Mouse (Mus musculus): ENCODE data around the gene Prss36. TPM values are rescaled to one million over a fixed set of nuclear protein-coding genes. Genes with fewer than 3 reads are reported as not detected.

The Prss36 gene
- polyA plus RNA-seq (2012; ENCODE audit: low replicate concordance), result 2.3 and 7.5 TPM in 2 replicates

DNA sequence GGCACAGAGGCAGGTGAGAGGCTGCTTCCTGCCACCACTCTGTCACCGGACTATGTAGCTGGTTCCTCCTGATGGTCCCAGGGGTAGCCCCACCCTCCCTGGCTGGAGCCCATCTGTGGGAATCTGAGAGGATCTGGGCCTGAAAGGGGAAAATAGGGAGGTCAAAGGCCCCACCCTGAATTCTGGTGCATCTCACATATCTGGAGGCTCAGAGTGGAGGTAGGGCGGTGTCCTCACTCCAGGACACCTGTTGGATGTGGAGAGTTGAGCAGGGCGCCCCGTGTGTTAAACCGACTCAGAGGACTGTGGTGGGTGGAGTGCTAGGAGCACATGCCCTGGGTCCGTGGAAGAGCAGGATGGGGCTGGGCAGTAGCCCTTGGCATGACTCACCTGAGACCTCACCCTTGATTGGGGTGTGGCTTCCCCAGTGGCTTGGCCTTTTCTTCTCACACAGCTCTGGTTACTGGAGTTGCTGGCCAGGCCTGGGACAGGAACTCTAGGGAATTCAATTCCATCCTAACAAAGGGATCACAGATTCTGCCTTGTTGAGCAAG, at the start of gene Prss36:
TSS of gene Prss36 (minus strand) at position 256 of the 554 bp plus-strand sequence.

DNA sequence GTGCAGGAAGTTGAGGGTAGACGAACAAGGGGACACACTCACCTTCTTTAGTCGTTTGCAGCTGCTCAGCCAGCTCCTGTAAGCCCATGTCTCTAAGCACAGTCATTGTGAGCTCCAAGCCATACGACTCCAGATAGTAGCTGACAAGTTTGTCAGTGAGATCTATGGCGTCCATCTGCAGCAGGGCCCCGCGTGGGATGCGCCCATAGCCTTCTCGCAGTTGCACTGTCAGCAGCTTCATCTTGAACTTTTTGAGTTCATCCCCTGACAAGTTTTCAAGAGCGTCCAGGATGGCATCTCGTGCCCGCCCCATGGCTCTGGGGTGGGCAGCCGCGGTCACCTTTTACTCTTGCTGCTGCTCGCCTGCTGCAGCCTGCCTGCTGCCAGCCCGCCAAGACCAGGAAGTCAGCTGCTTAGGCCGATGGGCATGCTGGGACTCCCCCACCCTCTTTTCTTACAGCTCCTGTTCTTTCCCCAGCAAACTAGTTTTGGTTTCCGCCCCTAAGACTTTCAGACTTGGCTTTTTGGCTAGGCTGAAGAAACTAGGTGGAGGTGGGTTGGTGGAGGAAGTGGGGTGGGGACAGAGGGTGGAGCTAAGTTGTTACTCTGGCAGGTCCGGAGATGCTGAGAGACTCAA, 46.9 kb upstream of the Prss36 start, which contains the start of gene Pycard:
TSS of gene Pycard (minus strand) at position 527 of the 637 bp plus-strand sequence.

DNA sequence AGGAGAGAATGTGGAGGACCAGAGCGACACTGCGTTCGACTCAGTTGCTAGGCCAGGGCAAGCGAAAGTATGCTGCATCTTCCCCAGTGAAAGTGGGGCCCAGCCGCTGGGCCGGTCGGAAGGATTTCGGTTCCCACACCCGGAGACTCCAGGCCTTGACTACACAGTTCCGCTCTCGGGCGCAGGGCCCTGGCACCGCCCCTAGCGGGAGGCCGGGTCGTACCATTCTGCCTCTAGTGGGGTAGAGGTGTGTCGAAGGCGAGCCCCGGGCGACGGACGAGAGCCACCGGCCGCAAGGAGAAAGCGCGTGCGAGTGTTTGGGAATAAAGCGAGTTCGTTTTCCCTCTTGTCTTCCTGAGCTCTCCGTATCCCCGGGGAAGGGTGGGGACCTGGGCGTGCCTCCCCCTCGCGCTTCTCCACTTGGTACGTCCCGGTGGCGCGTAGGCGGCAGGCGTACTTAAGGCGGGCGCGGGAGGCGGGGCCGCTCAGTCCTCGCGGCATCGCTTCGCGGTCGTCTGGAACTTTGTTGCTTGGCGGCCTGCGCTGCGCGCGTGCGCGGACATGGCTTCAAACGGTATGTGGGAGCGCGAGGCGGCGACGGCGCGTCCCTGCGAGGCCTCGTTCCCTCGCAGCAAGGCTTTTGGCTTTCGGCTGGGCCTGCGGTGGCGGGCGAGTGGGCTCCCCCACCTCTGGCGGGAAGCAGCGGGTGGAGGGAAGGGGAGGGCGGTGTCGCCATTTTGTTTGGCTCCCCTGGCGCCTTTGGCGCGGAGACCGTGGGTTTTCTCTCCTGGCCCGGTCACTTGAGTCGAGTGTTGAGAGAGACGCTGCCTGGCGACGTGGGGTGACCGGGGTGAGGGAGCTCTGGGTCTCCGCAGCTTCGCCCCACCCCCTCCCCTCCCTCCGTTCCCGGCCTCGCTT, 20.7 kb upstream of the Prss36 start, which contains the start of gene Fus:
TSS of gene Fus (plus strand) at position 454 of the 918 bp plus-strand sequence.

DNA sequence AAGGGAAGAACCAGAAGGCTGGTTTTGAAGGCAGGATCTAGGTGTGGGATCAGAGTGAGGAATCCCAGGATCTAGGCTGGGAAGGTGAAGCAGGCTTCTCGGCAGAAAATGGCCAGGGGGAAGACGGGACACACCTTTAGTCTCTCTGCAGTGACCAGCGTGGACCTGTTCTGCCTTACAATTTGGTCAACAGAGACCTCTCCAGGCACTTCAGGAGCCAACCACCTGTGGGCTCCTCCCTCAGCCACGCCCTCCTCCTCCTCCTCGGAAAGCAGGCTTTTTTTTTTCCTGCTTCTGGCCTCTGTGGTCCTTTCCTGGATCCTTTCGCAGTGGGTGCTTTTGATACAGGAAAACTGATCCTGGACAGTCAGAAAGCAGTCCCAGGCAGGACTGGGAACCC, 16.6 kb downstream of the Prss36 start, which contains the start of gene Prss8:
TSS of gene Prss8 (minus strand) at position 182 of the 400 bp plus-strand sequence.

DNA sequence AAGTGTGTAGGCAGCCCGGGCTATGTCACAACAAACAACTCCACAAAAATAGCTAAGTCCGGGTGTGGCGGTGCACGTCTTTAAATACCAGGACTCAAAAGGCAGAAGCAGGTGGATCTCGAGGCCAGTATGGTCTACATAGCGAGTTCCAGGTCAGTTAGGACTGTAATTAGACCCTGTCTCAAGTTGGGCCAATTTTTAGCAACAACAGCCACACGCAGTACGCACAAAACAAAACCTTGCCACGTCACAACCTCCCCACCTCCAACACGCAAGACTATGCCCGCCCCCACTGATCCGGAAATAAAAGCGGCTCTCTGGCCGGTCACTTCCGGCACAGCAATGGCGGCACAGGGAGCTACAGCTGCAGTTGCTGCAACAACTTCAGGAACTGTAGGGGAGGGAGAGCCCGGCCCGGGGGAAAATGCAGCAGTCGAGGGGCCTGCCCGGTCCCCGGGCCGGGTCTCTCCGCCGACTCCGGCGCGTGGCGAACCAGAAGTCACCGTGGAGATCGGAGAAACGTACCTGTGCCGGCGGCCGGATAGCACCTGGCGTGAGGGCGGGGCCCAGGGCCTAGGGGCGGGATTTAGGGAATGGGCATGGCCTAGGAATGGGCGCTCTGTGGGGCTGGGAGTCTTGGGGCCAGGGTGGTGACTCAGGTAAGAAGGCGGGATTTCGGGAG, 34.2 kb downstream of the Prss36 start, which contains the start of gene Kat8:
TSS of gene Kat8 (plus strand) at position 327 of the 682 bp plus-strand sequence.

DNA sequence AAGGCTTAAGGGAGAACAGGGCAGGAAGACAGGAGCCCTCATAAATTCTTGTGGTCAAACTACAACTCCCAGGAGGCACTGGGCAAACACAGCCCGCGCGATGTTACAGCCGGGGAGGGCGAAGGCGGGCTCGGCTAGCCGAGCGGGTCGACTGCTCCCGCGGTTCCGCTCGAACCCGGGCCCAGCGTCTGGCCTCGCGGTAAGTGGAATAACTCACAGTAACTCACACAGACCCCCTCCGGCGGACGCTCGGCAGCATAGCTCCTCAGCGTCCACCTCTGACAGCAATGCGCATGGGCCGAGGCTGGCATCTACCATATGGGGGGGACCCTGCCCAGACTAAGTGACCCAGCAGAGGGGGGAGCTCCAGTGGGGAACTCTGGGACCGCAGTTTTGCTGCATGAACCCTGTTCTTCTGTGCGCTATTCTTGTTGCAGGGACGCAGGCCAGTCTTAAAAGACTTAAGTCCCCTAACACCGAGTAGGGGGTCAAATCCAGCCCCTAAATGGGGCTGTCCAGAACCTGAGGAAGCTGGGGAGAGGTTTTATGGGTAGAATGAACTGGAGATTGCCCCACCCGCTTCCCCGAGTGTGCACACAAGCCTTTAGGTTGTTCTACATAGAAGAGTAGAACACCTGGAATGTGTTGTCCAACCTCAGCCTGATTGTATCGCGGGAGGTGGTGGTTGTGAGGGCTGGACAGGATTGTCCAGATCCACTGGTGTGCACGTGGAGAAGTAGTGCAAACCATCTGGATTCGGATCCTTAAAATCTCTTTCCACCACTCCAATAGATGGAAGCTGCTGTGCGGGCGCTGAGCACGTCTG, 42.3 kb downstream of the Prss36 start, which contains the start of gene Bckdk:
TSS of gene Bckdk (plus strand) at position 112 of the 826 bp plus-strand sequence.

DNA sequence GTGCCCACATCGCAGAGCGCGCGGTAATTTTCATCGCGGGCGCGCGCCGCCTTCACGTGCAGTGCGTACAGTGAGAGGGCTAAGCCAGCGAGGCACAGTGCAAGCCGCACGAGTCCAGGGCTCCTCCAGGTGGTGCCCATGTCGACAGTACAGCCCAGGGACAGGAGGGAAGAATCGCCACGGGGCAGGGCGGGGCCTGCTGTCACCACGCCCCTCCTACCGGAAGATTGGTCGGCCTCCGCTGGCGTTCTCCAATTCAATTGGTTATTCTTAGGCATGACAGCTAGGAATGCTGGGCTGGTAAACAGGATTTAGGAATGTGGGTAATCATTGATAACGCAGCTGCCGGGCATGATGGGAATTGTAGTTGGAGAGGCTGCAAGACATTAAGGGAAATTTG, 51.1 kb downstream of the Prss36 start, which contains the start of the genes Gm21974 and Vkorc1:
TSS of gene Gm21974 (minus strand) at position 13 of the 400 bp plus-strand sequence.
TSS of gene Vkorc1 (minus strand) at position 176 of the 400 bp plus-strand sequence.

DNA sequence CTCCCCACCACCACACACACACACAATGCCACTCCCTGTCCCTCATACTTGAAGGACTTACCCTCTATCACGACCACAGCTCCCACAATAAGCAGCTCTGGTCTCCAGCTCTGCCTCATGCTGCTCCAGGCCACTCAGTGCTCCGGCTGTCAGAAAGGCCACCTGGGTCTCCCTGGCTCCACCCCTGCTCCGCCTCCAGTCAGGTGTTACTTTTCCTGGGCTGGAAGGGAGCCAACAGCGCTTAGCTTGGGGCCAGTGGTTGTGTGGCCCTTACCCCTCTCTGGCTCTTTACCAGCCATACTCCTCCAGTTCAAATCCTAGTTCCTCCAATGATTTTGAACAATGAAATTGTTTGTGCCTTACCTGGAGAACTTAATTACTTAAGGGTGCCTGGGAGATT, 55.7 kb downstream of the Prss36 start, which contains the start of gene Prss53:
TSS of gene Prss53 (minus strand) at position 173 of the 400 bp plus-strand sequence.

Other genes starting within 250 kb of the Prss36 start
- gene Bcl7c, start 237.8 kb downstream of the Prss36 start, polyA plus RNA-seq (2012; ENCODE audit: low replicate concordance), result 235 and 532 TPM in 2 replicates
- 0.69 and 1.3 TPM in 2 replicates for gene Ctf1, start 234.0 kb downstream of the Prss36 start, polyA plus RNA-seq (2012; ENCODE audit: low replicate concordance)
- not detected in 2 replicates for gene Ctf2, start 214.6 kb downstream of the Prss36 start, polyA plus RNA-seq (2012; ENCODE audit: low replicate concordance)
- 47.5 and 50.3 TPM in 2 replicates for gene Fbxl19, start 202.2 kb downstream of the Prss36 start, polyA plus RNA-seq (2012; ENCODE audit: low replicate concordance)
- gene Orai3, start 176.9 kb downstream of the Prss36 start, polyA plus RNA-seq (2012; ENCODE audit: low replicate concordance), result 28.7 and 40.4 TPM in 2 replicates
- 110 and 121 TPM in 2 replicates for gene Setd1a, start 170.1 kb downstream of the Prss36 start, polyA plus RNA-seq (2012; ENCODE audit: low replicate concordance)
- 2.2 TPM in 1 of 2 replicates, not detected in the other for gene Gm49388, start 161.1 kb downstream of the Prss36 start, polyA plus RNA-seq (2012; ENCODE audit: low replicate concordance)
- 0.69 and 8.5 TPM in 2 replicates for gene Hsd3b7, start 146.1 kb downstream of the Prss36 start, polyA plus RNA-seq (2012; ENCODE audit: low replicate concordance)
- gene Stx4a, start 122.4 kb downstream of the Prss36 start, polyA plus RNA-seq (2012; ENCODE audit: low replicate concordance), result 24.8 and 27.0 TPM in 2 replicates
- gene Stx1b, start 122.2 kb downstream of the Prss36 start, polyA plus RNA-seq (2012; ENCODE audit: low replicate concordance), result 0.23 and 0.28 TPM in 2 replicates
- 13.4 and 33.6 TPM in 2 replicates for gene Zfp646, start 70.5 kb downstream of the Prss36 start, polyA plus RNA-seq (2012; ENCODE audit: low replicate concordance)
- 22.6 and 26.8 TPM in 2 replicates for gene Zfp668, start 69.9 kb downstream of the Prss36 start, polyA plus RNA-seq (2012; ENCODE audit: low replicate concordance)
- 0.58 and 1.1 TPM in 2 replicates for gene Prss53, start 55.8 kb downstream of the Prss36 start, polyA plus RNA-seq (2012; ENCODE audit: low replicate concordance)
- not detected in 2 replicates for gene Gm21974, start 51.3 kb downstream of the Prss36 start, polyA plus RNA-seq (2012; ENCODE audit: low replicate concordance)
- gene Vkorc1, start 51.1 kb downstream of the Prss36 start, polyA plus RNA-seq (2012; ENCODE audit: low replicate concordance), result 10.1 and 24.2 TPM in 2 replicates
- gene Bckdk, start 42.6 kb downstream of the Prss36 start, polyA plus RNA-seq (2012; ENCODE audit: low replicate concordance), result 79.6 and 212 TPM in 2 replicates
- 2.0 and 6.1 TPM in 2 replicates for gene Kat8, start 34.2 kb downstream of the Prss36 start, polyA plus RNA-seq (2012; ENCODE audit: low replicate concordance)
- gene Prss8, start 16.6 kb downstream of the Prss36 start, polyA plus RNA-seq (2012; ENCODE audit: low replicate concordance), result not detected in 2 replicates
- gene Fus, start 20.7 kb upstream of the Prss36 start, polyA plus RNA-seq (2012; ENCODE audit: low replicate concordance), result 125 and 210 TPM in 2 replicates
- 2.1 and 2.2 TPM in 2 replicates for gene Pycard, start 47.1 kb upstream of the Prss36 start, polyA plus RNA-seq (2012; ENCODE audit: low replicate concordance)
- 0.10 TPM in 1 of 2 replicates, not detected in the other for gene Trim72, start 57.2 kb upstream of the Prss36 start, polyA plus RNA-seq (2012; ENCODE audit: low replicate concordance)
- 1.3 and 1.8 TPM in 2 replicates for gene Itgam, start 115.9 kb upstream of the Prss36 start, polyA plus RNA-seq (2012; ENCODE audit: low replicate concordance)
- not detected in 2 replicates for gene Gm49368, start 116.0 kb upstream of the Prss36 start, polyA plus RNA-seq (2012; ENCODE audit: low replicate concordance)
- gene Itgax, start 182.8 kb upstream of the Prss36 start, polyA plus RNA-seq (2012; ENCODE audit: low replicate concordance), result 2.3 and 3.4 TPM in 2 replicates
- 8.5 and 16.4 TPM in 2 replicates for gene Itgad, start 207.7 kb upstream of the Prss36 start, polyA plus RNA-seq (2012; ENCODE audit: low replicate concordance)

All from leukemia stem cell, adult 10-12 weeks (primary cell).